Mouse (Mus musculus) ES-Bruce4 (cell line): ENCODE results near the gene Stum. TPM values are rescaled to one million over a fixed set of nuclear protein-coding genes. Genes with fewer than 3 reads are reported as not detected.

Experiments
- H3K27ac ChIP-seq: 2 replicates; pipeline ENCODE4 v1.5.1; 2012; ENCODE audit warnings: low read length, inconsistent platforms; ENCODE audit not compliant: insufficient read depth
- H3K27me3 ChIP-seq: 2 replicates; pipeline ENCODE4 v1.6.1; 2012; ENCODE audit warnings: mild to moderate bottlenecking, low read length, inconsistent platforms; ENCODE audit not compliant: control insufficient read depth, poor library complexity, insufficient read depth, severe bottlenecking
- H3K36me3 ChIP-seq: 2 replicates; pipeline ENCODE4 v1.6.1; 2012; ENCODE audit warnings: inconsistent platforms, mild to moderate bottlenecking, low read length, moderate library complexity; ENCODE audit not compliant: control insufficient read depth, poor library complexity, insufficient read depth, severe bottlenecking
- H3K4me1 ChIP-seq: one replicate; pipeline ENCODE4 v1.8.1; 2011; ENCODE audit warnings: low read length; ENCODE audit not compliant: control insufficient read depth, insufficient read depth
- H3K4me3 ChIP-seq: 2 replicates; pipeline ENCODE4 v1.5.1; 2011; ENCODE audit warnings: low read depth, mild to moderate bottlenecking, low read length
- H3K9ac ChIP-seq: 2 replicates; pipeline ENCODE4 v1.6.1; 2012; ENCODE audit warnings: low read depth, mild to moderate bottlenecking, inconsistent platforms; ENCODE audit not compliant: poor library complexity, severe bottlenecking
- H3K9me3 ChIP-seq: replicated peaks from 2 replicates; pipeline ENCODE4 v1.6.1; 2012; ENCODE audit warnings: mild to moderate bottlenecking, low read length, inconsistent platforms; ENCODE audit not compliant: control insufficient read depth, poor library complexity, insufficient read depth, severe bottlenecking
- CTCF ChIP-seq: IDR thresholded peaks from one replicate; pipeline ENCODE4 v1.8.1; 2011; ENCODE audit warnings: low read depth, low read length
- EP300 ChIP-seq: IDR thresholded peaks from 2 replicates; pipeline ENCODE4 v1.6.1; 2011; ENCODE audit warnings: low read depth, low read length; ENCODE audit not compliant: insufficient read depth
- POLR2A ChIP-seq: IDR thresholded peaks from one replicate; pipeline ENCODE4 v1.8.1; 2011; ENCODE audit warnings: low read length; ENCODE audit not compliant: insufficient read depth
- polyA plus RNA-seq: library from polyadenylated mRNA; stranded (reverse); fragments of >200 nt; gene quantifications from 2 replicates; pipeline ENCODE4 v1.2.4, GENCODE M21; 2011; ENCODE audit warnings: low read depth; ENCODE audit not compliant: missing spikeins, insufficient read depth, insufficient read length

The Stum gene
- polyA plus RNA-seq, 1 experiment = 0.36 TPM

- no peaks in the 10 kb centered on the region for H3K27me3 ChIP-seq
- no peaks in the 10 kb centered on the region for H3K9me3 ChIP-seq
- peaks cover 2% of the 10 kb centered on the region for H3K4me1 ChIP-seq
- no peak overlapping the region for H3K4me3 ChIP-seq
- no peaks in the 10 kb centered on the region for H3K36me3 ChIP-seq
- H3K9ac ChIP-seq = no peak overlapping the region
- TF ChIP-seq CTCF = no peak
- TF ChIP-seq EP300 = no peak
- no peak for TF ChIP-seq POLR2A
- H3K27ac ChIP-seq = no peak overlapping the region
These were observed 64.2 kb downstream of the Stum start for GRCm38 (mm10) chr1:180419059-180419458.

- H3K27me3 ChIP-seq = no peaks in the 10 kb centered on the region
- no peaks in the 10 kb centered on the region for H3K9me3 ChIP-seq
- no peaks in the 10 kb centered on the region for H3K36me3 ChIP-seq
- H3K4me3 ChIP-seq = no peak overlapping the region
- no peak overlapping the region for H3K27ac ChIP-seq
- H3K4me1 ChIP-seq = no peaks in the 10 kb centered on the region
- H3K9ac ChIP-seq = no peak overlapping the region
- TF ChIP-seq CTCF (no peak), EP300 (no peak), POLR2A (no peak)
These were observed 66.2 kb downstream of the Stum start for GRCm38 (mm10) chr1:180417118-180417517.

DNA sequence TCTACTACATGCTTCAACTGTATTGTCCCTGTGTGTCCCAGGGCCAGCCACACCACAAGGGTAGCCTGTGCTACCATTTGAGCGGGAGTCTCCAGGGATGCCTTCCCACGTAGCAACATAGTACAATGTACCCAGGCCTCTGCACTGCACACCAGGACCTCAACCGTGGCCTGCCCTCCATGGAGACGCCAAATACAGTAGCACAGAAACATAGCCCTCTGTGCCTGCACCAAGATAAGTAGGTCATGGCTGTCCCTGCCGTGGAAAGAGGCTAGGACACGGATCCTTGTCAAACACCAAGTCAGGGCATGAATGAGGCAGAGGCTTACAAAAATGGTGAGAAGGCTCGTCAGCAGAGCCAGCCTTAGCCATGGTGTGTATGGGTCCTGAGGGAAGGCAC is 67.5 kb downstream of the Stum start:
- Histone ChIP-seq H3K4me1 (no peaks in the 10 kb centered on the region), H3K9me3 (no peaks in the 10 kb centered on the region), H3K27ac (no peak overlapping the region), H3K36me3 (no peaks in the 10 kb centered on the region), H3K27me3 (no peaks in the 10 kb centered on the region), H3K9ac (no peak overlapping the region), H3K4me3 (no peak overlapping the region)
- TF ChIP-seq POLR2A (no peak), EP300 (no peak), CTCF (no peak)

- no peaks in the 10 kb centered on the region for H3K9me3 ChIP-seq
- no peak overlapping the region for H3K9ac ChIP-seq
- H3K27ac ChIP-seq = no peak overlapping the region
- no peak overlapping the region for H3K4me3 ChIP-seq
- H3K27me3 ChIP-seq = no peaks in the 10 kb centered on the region
- H3K4me1 ChIP-seq = no peaks in the 10 kb centered on the region
- TF ChIP-seq EP300 (no peak), CTCF (no peak), POLR2A (no peak)
- H3K36me3 ChIP-seq = no peaks in the 10 kb centered on the region
These were observed 68.2 kb downstream of the Stum start for GRCm38 (mm10) chr1:180415064-180415463.

GRCm38 (mm10) chr1:180410306-180410705 is 73.0 kb downstream of the Stum start:
- H3K4me3 ChIP-seq = no peak overlapping the region
- peaks cover 3% of the 10 kb centered on the region for H3K4me1 ChIP-seq
- H3K36me3 ChIP-seq = no peaks in the 10 kb centered on the region
- no peak overlapping the region for H3K9ac ChIP-seq
- no peak overlapping the region for H3K27ac ChIP-seq
- no peak for TF ChIP-seq EP300
- no peak for TF ChIP-seq POLR2A
- TF ChIP-seq CTCF = no peak
- no peaks in the 10 kb centered on the region for H3K9me3 ChIP-seq
- H3K27me3 ChIP-seq = no peaks in the 10 kb centered on the region

- Histone ChIP-seq H3K4me3 (no peak overlapping the region), H3K9ac (no peak overlapping the region), H3K36me3 (no peaks in the 10 kb centered on the region), H3K4me1 (peaks cover 5% of the 10 kb centered on the region), H3K27me3 (no peaks in the 10 kb centered on the region), H3K27ac (no peak overlapping the region), H3K9me3 (no peaks in the 10 kb centered on the region)
- TF ChIP-seq POLR2A = no peak
- no peak for TF ChIP-seq CTCF
- TF ChIP-seq EP300 = no peak
These were observed 73.5 kb downstream of the Stum start for GRCm38 (mm10) chr1:180409771-180410170.
